26 mouse cellular contexts compared by ENCODE assay signal in the genomic region with DNA sequence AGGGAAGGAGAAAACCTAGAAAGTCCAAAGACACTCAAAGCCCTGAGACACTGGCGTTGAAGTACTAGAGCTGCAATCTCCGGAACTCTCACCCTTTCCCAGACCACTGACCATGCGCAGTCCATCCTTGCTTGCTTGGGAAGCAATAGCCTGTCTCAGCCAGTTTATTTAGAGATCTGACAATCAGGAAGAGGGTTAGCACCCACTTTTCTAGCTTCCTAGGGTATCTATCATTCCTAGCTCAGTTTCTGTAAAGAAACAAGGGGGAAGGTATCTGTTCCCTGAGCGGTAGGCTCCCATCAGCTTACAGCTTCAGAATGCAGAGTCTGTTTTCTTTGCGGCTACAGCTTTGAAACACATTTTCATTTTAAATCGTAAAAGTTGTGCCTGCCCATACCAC. TPM values are rescaled to one million over a fixed set of nuclear protein-coding genes. Genes with fewer than 3 reads are reported as not detected.
DNase-seq lines count a peak whose midpoint lies in the region; ATAC-seq and TF ChIP-seq lines count a peak whose summit lies in the region.
"Had no signal": no experiment of that assay in that cellular context is flagged by ENCODE, and none has a peak within 500 bp of the region (broad histone marks: within the 10 kb centered on the region; RNA-seq: fewer than 3 reads in every experiment).

No protein-coding gene starts in this region.

- DNase-seq in embryo, embryonic 10.5 days (ENCODE audit: low spot score) = peak; percentile 28
- DNase-seq in embryo, embryonic 10 days (ENCODE audit: low spot score) = no peak
- DNase-seq in hindbrain, embryonic 11.5 days (ENCODE audit: low spot score) = peak; percentile 9
- no peak for DNase-seq in hindbrain, postnatal 0 days (ENCODE audit: low spot score)
- DNase-seq in midbrain, embryonic 11.5 days (ENCODE audit: low spot score, missing footprints) = peak; percentile 90
- no peak for DNase-seq in midbrain, embryonic 14.5 days
- DNase-seq: adrenal gland, adult 8-10 months; adrenal gland, postnatal 14 days; adrenal gland, postnatal 36 days; B cell, adult 2 months; cerebellum, adult 11-12 months; cerebellum, adult 2 months; cerebellum, adult 9-10 months; cerebellum, postnatal 25 days; forebrain, postnatal 0 days had no signal

- no peak for ATAC-seq in hindbrain, embryonic 11.5 days (ENCODE audit: low FRiP score)
- ATAC-seq in hindbrain, postnatal 0 days = no peak
- no peak for ATAC-seq in midbrain, embryonic 11.5 days (ENCODE audit: low FRiP score)
- no peak for ATAC-seq in midbrain, embryonic 14.5 days (ENCODE audit: low FRiP score, low TSS enrichment)
- ATAC-seq: activated CD4-positive, CD25-positive, alpha-beta regulatory T cell, adult 4 months; CD4-positive, CD25-positive, alpha-beta regulatory T cell, adult 4 months; forebrain, embryonic 13.5 days; forebrain, embryonic 15.5 days; forebrain, postnatal 0 days; Patski had no signal

- H3K9me3 ChIP-seq in hindbrain, embryonic 11.5 days (ENCODE audit: control insufficient read depth, low read length) = no peaks in the 10 kb centered on the region
- no peaks in the 10 kb centered on the region for H3K9me3 ChIP-seq in hindbrain, postnatal 0 days (ENCODE audit: low read length)
- H3K9me3 ChIP-seq in midbrain, embryonic 11.5 days (ENCODE audit: control insufficient read depth, low read length) = no peaks in the 10 kb centered on the region
- H3K9me3 ChIP-seq in midbrain, embryonic 14.5 days (ENCODE audit: control insufficient read depth, low read length) = no peaks in the 10 kb centered on the region
- H3K9me3 ChIP-seq: embryonic facial prominence, embryonic 10.5 days; embryonic facial prominence, embryonic 12.5 days; forebrain, embryonic 13.5 days; forebrain, embryonic 15.5 days; G1E had no signal

- no peaks in the 10 kb centered on the region for H3K36me3 ChIP-seq in hindbrain, embryonic 11.5 days (ENCODE audit: control insufficient read depth, insufficient read depth, low read length)
- H3K36me3 ChIP-seq in hindbrain, postnatal 0 days (ENCODE audit: insufficient read depth, low read length) = no peaks in the 10 kb centered on the region
- H3K36me3 ChIP-seq in midbrain, embryonic 11.5 days (ENCODE audit: control insufficient read depth, insufficient read depth, low read length) = no peaks in the 10 kb centered on the region
- no peaks in the 10 kb centered on the region for H3K36me3 ChIP-seq in midbrain, embryonic 14.5 days (ENCODE audit: control insufficient read depth, insufficient read depth, low read length)
- H3K36me3 ChIP-seq: embryonic facial prominence, embryonic 10.5 days; embryonic facial prominence, embryonic 12.5 days; forebrain, embryonic 15.5 days; G1E had no signal

- no peak for TF ChIP-seq CTCF in hindbrain, postnatal 0 days (IDR thresholded peaks at IDR 0.05; ENCODE audit: low read depth)

- no peak overlapping the region for H3K27ac ChIP-seq in hindbrain, embryonic 11.5 days (ENCODE audit: low read depth, low read length)
- H3K27ac ChIP-seq in hindbrain, postnatal 0 days = no peak overlapping the region
- no peak overlapping the region for H3K27ac ChIP-seq in midbrain, embryonic 11.5 days (ENCODE audit: low read depth, low read length)
- H3K27ac ChIP-seq in midbrain, embryonic 14.5 days (replicated peaks; ENCODE audit: low read depth, low read length) = no peak overlapping the region
- H3K27ac ChIP-seq: embryonic facial prominence, embryonic 10.5 days; embryonic facial prominence, embryonic 12.5 days; forebrain, embryonic 13.5 days; forebrain, embryonic 15.5 days had no signal

- peaks cover 54% of the 10 kb centered on the region for H3K27me3 ChIP-seq in hindbrain, embryonic 11.5 days (ENCODE audit: control insufficient read depth, insufficient read depth, low read length)
- peaks cover 65% of the 10 kb centered on the region for H3K27me3 ChIP-seq in hindbrain, postnatal 0 days (ENCODE audit: insufficient read depth, low read length)
- peaks cover 66% of the 10 kb centered on the region for H3K27me3 ChIP-seq in midbrain, embryonic 11.5 days (ENCODE audit: control insufficient read depth, insufficient read depth, low read length)
- H3K27me3 ChIP-seq in midbrain, embryonic 14.5 days (ENCODE audit: control insufficient read depth, insufficient read depth, low read length) = peaks cover 77% of the 10 kb centered on the region
- H3K27me3 ChIP-seq: CH12.LX had no signal

- WGBS in hindbrain, embryonic 11.5 days = 9% methylated on average over 6 of the region's 6 CpGs
- WGBS in hindbrain, postnatal 0 days = 10% methylated on average over 6 of the region's 6 CpGs
- WGBS in midbrain, embryonic 11.5 days = 14% methylated on average over 6 of the region's 6 CpGs
- WGBS in midbrain, embryonic 14.5 days = 12% methylated on average over 6 of the region's 6 CpGs

- no peak overlapping the region for H3K9ac ChIP-seq in hindbrain, embryonic 11.5 days (ENCODE audit: low read depth, low read length)
- H3K9ac ChIP-seq in hindbrain, postnatal 0 days (replicated peaks; ENCODE audit: low read length) = no peak overlapping the region
- H3K9ac ChIP-seq in midbrain, embryonic 11.5 days (ENCODE audit: low read length) = no peak overlapping the region
- H3K9ac ChIP-seq in midbrain, embryonic 14.5 days (replicated peaks; ENCODE audit: low read length) = no peak overlapping the region
- H3K9ac ChIP-seq: embryonic facial prominence, embryonic 12.5 days; forebrain, embryonic 13.5 days; forebrain, embryonic 15.5 days; forebrain, postnatal 0 days had no signal

- 0 out of 2 replicates have a peak, but pooled peaks cover 8% of the 10 kb centered on the region for H3K4me1 ChIP-seq in hindbrain, embryonic 11.5 days (replicated peaks; ENCODE audit: control insufficient read depth, insufficient read depth, low read length)
- peaks cover 3% of the 10 kb centered on the region; the same call in 1 of the 2 replicates for H3K4me1 ChIP-seq in hindbrain, postnatal 0 days (ENCODE audit: insufficient read depth, low read length)
- peaks cover 18% of the 10 kb centered on the region for H3K4me1 ChIP-seq in midbrain, embryonic 11.5 days (ENCODE audit: control insufficient read depth, insufficient read depth, low read length)
- H3K4me1 ChIP-seq in midbrain, embryonic 14.5 days (ENCODE audit: control insufficient read depth, insufficient read depth, low read length) = peaks cover 10% of the 10 kb centered on the region; the same call in 1 of the 2 replicates

- no peak overlapping the region for H3K4me2 ChIP-seq in hindbrain, embryonic 11.5 days (replicated peaks; ENCODE audit: low read depth, low read length)
- H3K4me2 ChIP-seq in hindbrain, postnatal 0 days (ENCODE audit: low read depth, low read length) = no peak overlapping the region
- no peak overlapping the region; the same call in 1 of the 2 replicates for H3K4me2 ChIP-seq in midbrain, embryonic 11.5 days
- H3K4me2 ChIP-seq in midbrain, embryonic 14.5 days (ENCODE audit: low read length) = no peak overlapping the region
- H3K4me2 ChIP-seq: embryonic facial prominence, embryonic 12.5 days; forebrain, embryonic 13.5 days; forebrain, embryonic 15.5 days had no signal

- no peak overlapping the region for H3K4me3 ChIP-seq in hindbrain, embryonic 11.5 days (ENCODE audit: low read depth, low read length)
- no peak overlapping the region for H3K4me3 ChIP-seq in hindbrain, postnatal 0 days (ENCODE audit: low read length)
- no peak overlapping the region for H3K4me3 ChIP-seq in midbrain, embryonic 11.5 days (ENCODE audit: low read depth, low read length)
- H3K4me3 ChIP-seq in midbrain, embryonic 14.5 days (replicated peaks; ENCODE audit: low read depth, low read length) = no peak overlapping the region
- H3K4me3 ChIP-seq: embryonic facial prominence, embryonic 10.5 days; embryonic facial prominence, embryonic 12.5 days; forebrain, embryonic 13.5 days; forebrain, embryonic 15.5 days had no signal

RNA-seq across cellular contexts. Expression of a gene that starts 3.9 kb away (rescaled TPM):
- polyA plus RNA-seq in hindbrain, embryonic 11.5 days (2014; fragmentation: Nextera tagmentation; extraction: Ambion mirVana) = 0.90 and 1.1 TPM in 2 replicates
- 0.14 and 0.52 TPM in 2 replicates for total RNA-seq in hindbrain, postnatal 0 days (2014; rRNA removed)
- polyA plus RNA-seq in hindbrain, postnatal 0 days (2015; fragmentation: Nextera tagmentation; extraction: Ambion mirVana) = 0.03 and 0.09 TPM in 2 replicates
- 7.9 and 8.7 TPM in 2 replicates for polyA plus RNA-seq in midbrain, embryonic 11.5 days (2014; fragmentation: Nextera tagmentation; extraction: Ambion mirVana)
- 0.77 and 0.91 TPM in 2 replicates for polyA plus RNA-seq in midbrain, embryonic 14.5 days (2014; fragmentation: Nextera tagmentation; extraction: Ambion mirVana)
- total RNA-seq: adrenal gland, adult 18-20 months; adrenal gland, adult 8-10 months; adrenal gland, postnatal 14 days; adrenal gland, postnatal 36 days had no signal
- polyA plus RNA-seq: CD4-positive, CD25-positive, alpha-beta regulatory T cell, adult 4 months; cerebellum, adult 2 months; cortical plate, adult 2 months; G1E had no signal

Comparison
In these comparisons a context has a peak if more than half of its experiments do, and no peak if none do; other contexts are left out.
1. DNase-seq: peak in embryo, embryonic 10.5 days (single experiment), hindbrain, embryonic 11.5 days (single experiment) and midbrain, embryonic 11.5 days (single experiment); none in embryo, embryonic 10 days (single experiment), hindbrain, postnatal 0 days (single experiment) and midbrain, embryonic 14.5 days (single experiment).